Mouse (Mus musculus) B cell, adult 2 months (primary cell): ENCODE measurements around the gene Jade2.

Experiments
- DNase-seq, 2 experiments: peaks; one replicate each; pipeline ENCODE4 v3.0.0; 2022

The Jade2 gene

DNA sequence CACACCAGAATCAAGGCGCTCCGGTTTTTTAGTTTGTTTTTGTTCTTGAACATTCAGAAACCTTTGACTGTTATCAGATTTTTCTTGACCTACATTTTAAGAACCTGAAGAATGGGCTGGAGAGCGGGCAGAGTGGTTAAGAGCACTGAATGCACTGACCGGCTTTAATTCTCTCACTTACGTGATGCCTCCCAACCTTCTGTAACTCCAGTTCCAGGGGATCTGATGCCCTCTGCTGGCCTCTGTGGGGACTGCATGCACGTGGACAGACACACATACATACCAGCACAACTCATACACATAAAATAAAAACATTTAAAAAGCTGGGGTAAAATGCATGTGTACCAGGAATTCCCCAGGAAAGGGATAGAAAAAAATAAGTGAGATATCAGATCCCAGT is 71.5 kb downstream of the Jade2 start:
- peak; percentile 72 to 76 for DNase-seq

GRCm38 (mm10) chr11:51782721-51783120 is 74.7 kb downstream of the Jade2 start:
- DNase-seq: no peak

DNA sequence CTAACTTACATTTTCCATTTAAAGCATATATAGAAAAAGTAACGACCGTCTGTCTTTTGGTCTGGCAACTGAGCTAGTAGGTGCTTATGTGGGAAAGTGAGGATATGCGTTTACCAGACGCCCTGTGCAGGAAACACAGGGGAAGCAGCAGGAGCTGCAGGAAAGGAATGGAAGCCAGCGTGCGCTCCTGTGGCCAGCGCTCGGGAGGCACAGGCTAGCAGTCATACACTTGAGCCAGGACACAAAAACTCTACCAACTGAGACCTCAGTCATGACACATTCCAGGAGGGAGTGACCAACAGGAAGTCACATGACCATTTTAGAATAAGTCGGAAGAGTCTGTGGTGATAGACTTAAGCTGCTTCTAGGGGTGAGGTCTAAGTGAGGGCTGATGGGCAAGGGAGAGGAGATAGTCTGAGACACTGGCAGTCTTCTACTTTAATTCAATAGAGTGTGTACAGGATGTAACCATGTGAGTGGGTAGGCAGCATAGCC is 76.6 kb downstream of the Jade2 start:
- no peak for DNase-seq

DNA sequence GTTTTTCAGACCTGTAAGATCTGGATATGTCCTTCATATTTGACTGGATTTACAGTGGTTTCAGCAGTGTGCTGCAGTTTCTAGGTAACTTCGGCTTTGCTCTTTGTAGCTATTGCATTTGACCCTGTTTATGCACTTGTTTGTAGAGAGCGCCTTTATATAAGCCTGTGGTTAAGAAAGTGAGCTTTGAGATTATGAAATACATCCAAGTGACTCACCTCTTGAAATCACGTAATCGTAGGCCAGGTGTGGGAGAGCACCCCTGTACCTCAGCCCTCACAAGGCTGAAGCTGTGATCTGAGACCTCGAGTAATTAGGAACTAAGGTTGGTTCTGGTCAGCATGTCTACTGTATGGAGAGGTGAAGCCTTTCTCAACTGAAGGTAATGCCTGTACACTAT is 80.0 kb downstream of the Jade2 start:
- DNase-seq: no peak

DNA sequence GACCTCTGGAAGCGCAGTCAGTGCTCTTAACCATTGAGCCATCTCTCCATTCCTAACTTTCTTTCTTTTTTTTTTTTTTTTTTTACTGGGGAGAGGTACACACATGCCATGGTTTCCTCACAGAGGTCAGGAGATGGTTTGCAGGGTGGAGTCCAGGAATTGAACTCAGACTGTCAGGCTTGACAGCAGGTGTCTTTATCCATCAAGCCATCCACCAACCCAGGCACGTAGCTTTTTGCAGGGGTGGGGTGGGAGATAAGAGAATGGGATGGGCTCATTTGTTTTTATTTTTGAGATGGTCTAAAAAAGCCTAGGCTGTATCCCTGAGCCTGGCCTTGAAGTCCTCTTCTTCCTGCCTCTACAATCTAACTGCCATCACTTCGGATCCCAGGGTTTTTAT is 81.9 kb downstream of the Jade2 start:
- no peak for DNase-seq

DNA sequence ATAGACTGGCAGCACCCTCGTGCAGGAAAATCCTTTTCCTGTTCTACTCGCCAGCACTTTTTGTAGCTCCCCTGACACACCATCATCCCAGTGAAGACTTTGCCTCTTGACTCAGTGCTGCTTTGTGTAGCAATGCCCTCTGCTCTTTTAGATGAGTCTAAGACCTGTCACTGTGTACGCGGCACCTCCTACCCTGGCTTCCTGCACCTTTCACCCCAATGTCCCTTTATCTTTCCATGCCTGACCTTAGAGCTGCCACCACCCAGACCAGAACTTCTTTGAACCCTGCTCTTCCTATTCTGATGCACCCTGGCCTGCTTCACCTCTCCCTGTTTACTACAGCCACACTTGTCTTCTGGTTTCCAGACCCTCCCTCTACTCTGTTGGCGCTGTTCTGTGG is 89.2 kb downstream of the Jade2 start:
- no peak for DNase-seq

- DNase-seq: no peak
Measured at GRCm38 (mm10) chr11:51767579-51768220, 89.8 kb downstream of the Jade2 start.

DNA sequence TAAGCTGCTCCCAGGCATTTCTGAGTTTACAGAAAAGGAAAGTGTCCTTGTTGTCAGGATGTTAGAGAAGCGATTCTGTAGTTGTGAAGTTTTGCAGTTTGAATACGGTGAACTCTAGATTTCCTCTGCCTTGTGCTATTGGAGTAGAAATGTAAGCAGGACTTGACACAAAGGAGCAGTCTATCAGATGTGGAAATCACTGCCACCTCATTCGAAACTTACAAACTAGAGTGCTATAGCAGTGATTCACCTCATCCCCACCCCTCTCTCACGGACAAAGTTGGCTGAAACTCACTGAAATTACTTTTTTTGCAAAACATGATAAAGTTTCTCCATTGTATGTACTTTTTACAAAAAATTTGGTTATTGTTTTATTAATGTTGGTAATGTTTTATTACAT is 92.6 kb downstream of the Jade2 start:
- DNase-seq: no peak

DNA sequence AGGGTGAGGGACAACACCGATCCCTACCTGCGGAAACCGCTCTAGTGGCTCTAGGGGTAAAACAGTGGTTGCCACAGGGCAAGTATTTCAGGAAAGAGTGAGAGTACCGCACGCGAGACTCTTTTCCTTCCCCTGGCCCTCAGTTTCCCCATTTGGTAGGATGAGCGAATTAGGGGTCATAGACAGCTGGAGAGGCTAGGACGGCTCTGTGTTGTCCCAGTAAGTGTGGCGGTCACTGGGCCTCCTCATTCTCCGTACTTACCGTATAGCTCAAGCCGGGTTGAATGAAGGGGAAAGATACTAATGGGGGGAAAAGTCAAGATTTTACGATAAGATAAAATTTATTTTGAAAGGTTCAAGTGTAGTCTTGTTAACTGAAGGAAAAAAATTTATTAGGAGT is 93.5 kb downstream of the Jade2 start:
- no peak for DNase-seq
